Mouse (Mus musculus) Patski (cell line): ENCODE data around the gene Kyat1. TPM values are rescaled to one million over a fixed set of nuclear protein-coding genes. Genes with fewer than 3 reads are reported as not detected.

ENCODE experiments used
- ATAC-seq: fragments of 100-300 bp; one replicate; pipeline ENCODE4 v1.8.0; 2021
- CTCF ChIA-PET: fragments of 350-600 bp; sonication (Branson Sonifier 250); formaldehyde crosslinking; loops from one replicate; lab custom pipeline; 2022; ENCODE audit warnings: inconsistent platforms; lab: Charles Lee
- POLR2A ChIA-PET: fragments of 350-600 bp; sonication (Branson Sonifier 250); formaldehyde crosslinking; loops from one replicate; lab custom pipeline; 2022; ENCODE audit warnings: antibody characterized with exemption, inconsistent platforms; lab: Charles Lee
- DNase-seq: peaks from one replicate; pipeline ENCODE4 v3.0.0-alpha.2; 2011; ENCODE audit warnings: low read depth, low spot score
- H3K27me3 ChIP-seq: fragments of 371-371 bp; one replicate; pipeline ENCODE4 v1.5.1; 2021
- CTCF ChIP-seq: fragments of 100-300 bp; IDR thresholded peaks from one replicate; pipeline ENCODE4 v1.5.1; 2021
- in situ Hi-C: fragments of 300-500 bp; cut with MboI; formaldehyde crosslinking; loops from 3 replicates; pipeline ENCODE4 v1.11.1; 2018; ENCODE audit warnings: low pct_unique_long_range_greater_than_20kb, mixed read lengths
- polyA plus RNA-seq: library from polyadenylated mRNA; unstranded; gene quantifications from one replicate; pipeline ENCODE4 v1.2.3, GENCODE M21; 2021

Kyat1 gene
- 14.8 TPM for polyA plus RNA-seq

- H3K27me3 ChIP-seq, result no peaks in the 10 kb centered on the region
- DNase-seq (peak; percentile 57), ATAC-seq (peak; percentile 69)
- CTCF ChIA-PET, result interaction anchor here (0.6 to 1.6 kb wide), 6 partner anchors 8 to 44 kb away, joined by 3 to 4 read pairs (median 3); no protein-coding TSS in a partner anchor
- TF ChIP-seq CTCF, result no peak
- POLR2A ChIA-PET, result interaction anchor here (1.2 to 1.7 kb wide), 2 partner anchors 28 to 31 kb away, joined by 3 to 6 read pairs; partner anchors contain the start of genes Lrrc8a and Spout1
- in situ Hi-C loops, result no loop called here
Observed at GRCm38 (mm10) chr2:30205629-30206357, at the start of gene Kyat1. Kyat1 (minus strand) TSS chr2:30205847.

DNA sequence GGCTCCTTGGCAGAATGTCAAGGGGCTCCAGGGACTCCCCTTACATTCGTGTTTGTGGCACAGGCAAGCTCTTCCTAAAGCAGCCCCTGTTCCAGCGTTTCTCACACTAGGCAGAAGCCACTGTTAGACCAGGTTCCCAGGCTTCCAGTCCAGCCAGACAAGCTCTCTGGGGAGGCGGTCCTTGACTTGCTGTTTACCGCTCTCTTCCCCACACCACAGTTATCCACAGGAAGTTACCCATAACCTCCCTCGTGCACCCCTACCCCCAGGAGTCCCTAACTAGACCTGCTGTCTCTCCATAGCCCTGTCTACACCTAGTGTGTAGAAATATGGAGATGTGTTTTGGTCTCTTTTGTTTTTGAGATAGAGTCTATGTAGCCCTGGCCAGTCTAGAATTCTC lies 48.2 kb upstream of the Kyat1 start:
- no peaks in the 10 kb centered on the region for H3K27me3 ChIP-seq
- no peak for TF ChIP-seq CTCF
- CTCF ChIA-PET, result no interaction called here
- in situ Hi-C loops, result no loop called here
- DNase-seq (no peak), ATAC-seq (no peak)
- POLR2A ChIA-PET, result no interaction called here

- CTCF ChIA-PET, result no interaction called here
- POLR2A ChIA-PET, result no interaction called here
- TF ChIP-seq CTCF, result no peak
- DNase-seq, result no peak
- in situ Hi-C loops, result no loop called here
- H3K27me3 ChIP-seq, result no peaks in the 10 kb centered on the region
- no peak for ATAC-seq
Observed at GRCm38 (mm10) chr2:30252521-30252920, 46.9 kb upstream of the Kyat1 start.

DNA sequence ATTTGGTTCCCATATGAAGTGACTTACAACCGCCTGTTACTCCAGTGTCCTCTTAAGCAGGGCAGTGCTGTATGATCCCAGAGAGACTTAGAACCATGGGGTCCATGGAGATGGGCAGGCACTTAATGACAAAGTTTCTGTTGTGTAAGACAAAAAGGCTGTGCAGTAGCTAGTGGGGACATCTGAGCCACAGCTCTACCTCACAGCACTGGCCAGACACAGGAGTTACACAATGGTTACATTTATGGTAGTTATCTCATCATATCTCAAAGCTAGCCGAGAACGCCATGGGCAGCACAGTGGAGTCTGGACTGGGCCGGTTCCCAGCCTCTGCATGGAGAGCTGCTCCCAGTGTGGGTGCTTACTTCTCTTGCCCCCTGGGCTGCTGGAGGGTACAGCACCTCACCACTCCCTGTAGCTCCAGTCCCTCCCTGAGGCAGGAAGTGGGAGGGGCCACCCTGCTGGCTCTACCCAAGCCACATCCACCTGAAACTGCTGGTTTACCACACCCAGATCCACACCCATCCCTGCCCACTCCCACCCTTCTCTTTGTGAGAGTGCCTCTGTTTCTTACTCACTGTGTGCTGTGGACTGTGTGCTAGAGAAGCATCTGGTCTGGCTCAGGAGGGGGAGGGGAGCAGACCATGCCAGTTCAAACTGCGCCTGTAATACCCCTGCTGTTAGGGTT lies 45.9 kb upstream of the Kyat1 start:
- ATAC-seq (no peak), DNase-seq (no peak)
- no peaks in the 10 kb centered on the region for H3K27me3 ChIP-seq
- in situ Hi-C loops, result no loop called here
- no peak for TF ChIP-seq CTCF
- CTCF ChIA-PET, result no interaction called here
- POLR2A ChIA-PET, result no interaction called here

DNA sequence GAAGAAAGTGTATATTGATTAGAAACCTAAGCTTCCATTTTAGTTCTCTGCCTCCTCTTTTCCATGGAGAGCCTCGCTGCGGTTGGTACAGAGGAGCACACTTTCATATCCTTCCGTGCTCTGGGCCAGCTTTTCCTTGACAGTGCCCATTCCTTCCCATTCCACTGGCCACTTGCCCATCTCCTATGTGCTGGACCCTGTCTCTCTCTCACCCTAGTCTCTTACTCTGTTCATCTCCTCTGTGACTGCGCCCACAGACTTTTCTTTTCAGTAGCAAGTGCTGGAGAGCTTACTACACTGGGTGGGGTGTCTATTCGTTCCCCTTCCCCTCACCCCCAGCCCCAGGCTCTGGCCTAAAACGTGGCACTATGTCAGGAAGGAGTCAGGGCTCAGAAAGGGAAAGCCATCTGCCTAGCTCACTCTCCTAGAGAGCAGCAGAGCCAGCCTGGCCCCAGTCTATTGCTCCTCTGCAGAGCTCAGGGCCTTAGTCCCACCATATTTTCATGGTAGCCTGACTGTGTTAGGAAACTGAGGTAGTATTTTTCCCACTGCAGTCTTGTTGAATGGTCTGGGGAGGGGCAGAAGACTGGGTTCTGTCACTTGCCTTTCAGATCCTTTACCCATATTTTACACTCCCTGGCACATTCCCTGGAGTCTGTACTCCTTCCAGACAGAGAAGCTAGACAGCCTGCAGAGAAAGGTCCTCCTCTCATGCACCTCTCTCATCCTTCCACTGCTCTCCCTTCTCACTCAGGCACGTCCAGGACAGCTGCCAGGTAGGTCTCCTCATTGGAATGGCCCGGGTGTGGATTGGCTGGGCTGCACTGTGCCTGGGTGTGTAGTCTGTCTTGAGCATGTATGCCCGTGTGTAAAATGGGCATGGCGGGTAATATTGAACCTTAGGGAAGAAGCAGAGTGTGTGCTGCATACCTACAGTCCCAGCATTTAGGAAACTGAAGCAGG lies 44.8 kb upstream of the Kyat1 start:
- POLR2A ChIA-PET, result interaction anchor here (0.6 to 1.3 kb wide), 2 partner anchors 12 to 36 kb away, joined by 3 to 4 read pairs; partner anchors contain the start of gene Lrrc8a
- CTCF ChIA-PET, result no interaction called here
- no peak for DNase-seq
- H3K27me3 ChIP-seq, result no peaks in the 10 kb centered on the region
- in situ Hi-C loops, result no loop called here
- no peak for ATAC-seq
- TF ChIP-seq CTCF, result no peak

DNA sequence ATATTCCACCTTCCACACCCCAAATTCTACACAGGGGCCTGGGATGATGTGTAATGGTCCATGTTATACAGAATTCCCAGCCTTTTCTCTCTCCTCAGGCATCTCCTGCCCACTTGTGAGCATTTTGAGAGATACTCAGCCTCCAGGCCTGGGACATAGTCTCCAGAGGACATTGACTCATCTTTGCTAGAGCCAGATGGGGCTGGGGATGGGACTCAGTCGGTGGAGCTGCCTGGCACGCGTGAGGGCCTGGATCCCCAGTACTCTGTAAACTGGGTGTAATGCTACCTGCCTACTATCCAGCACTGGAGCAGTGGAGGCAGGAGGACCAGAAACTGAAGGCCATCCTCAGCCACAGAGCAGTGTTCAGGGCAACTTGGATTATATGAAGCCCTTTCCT lies 43.5 kb upstream of the Kyat1 start:
- in situ Hi-C loops, result no loop called here
- H3K27me3 ChIP-seq, result no peaks in the 10 kb centered on the region
- no peak for TF ChIP-seq CTCF
- POLR2A ChIA-PET, result interaction anchor here (0.6 kb wide), 1 partner anchor 23 kb away, joined by 4 read pairs; no protein-coding TSS in a partner anchor
- DNase-seq (no peak), ATAC-seq (no peak)
- CTCF ChIA-PET, result no interaction called here

DNA sequence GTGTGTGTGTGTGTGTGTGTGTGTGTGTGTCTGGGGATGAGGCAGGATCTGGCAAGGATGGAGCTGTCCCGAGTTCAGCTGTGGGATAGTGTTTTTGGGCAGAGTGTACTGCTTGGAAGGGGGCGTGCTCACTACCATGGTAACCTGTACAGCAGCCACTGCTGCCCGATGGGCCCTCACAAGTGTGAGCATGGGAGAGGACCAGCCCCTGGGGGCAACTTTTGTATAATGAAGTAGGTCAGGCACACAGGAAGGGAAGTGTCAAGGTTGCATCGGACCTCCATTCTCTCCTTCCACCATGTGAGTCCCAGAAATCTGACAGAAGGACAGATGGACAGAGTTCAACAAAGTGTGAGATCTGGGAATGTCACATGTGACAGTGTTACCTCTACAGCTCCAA lies 42.0 kb upstream of the Kyat1 start:
- in situ Hi-C loops, result no loop called here
- ATAC-seq (no peak), DNase-seq (no peak)
- no peaks in the 10 kb centered on the region for H3K27me3 ChIP-seq
- POLR2A ChIA-PET, result no interaction called here
- CTCF ChIA-PET, result no interaction called here
- no peak for TF ChIP-seq CTCF

- POLR2A ChIA-PET, result no interaction called here
- CTCF ChIA-PET, result no interaction called here
- in situ Hi-C loops, result no loop called here
- H3K27me3 ChIP-seq, result no peaks in the 10 kb centered on the region
- DNase-seq, result no peak
- no peak for TF ChIP-seq CTCF
- no peak for ATAC-seq
Observed at GRCm38 (mm10) chr2:30247036-30247435, 41.4 kb upstream of the Kyat1 start.

GRCm38 (mm10) chr2:30244595-30245178 lies 39.0 kb upstream of the Kyat1 start:
- no peaks in the 10 kb centered on the region for H3K27me3 ChIP-seq
- TF ChIP-seq CTCF, result no peak
- POLR2A ChIA-PET, result no interaction called here
- CTCF ChIA-PET, result no interaction called here
- ATAC-seq, result no peak
- in situ Hi-C loops, result no loop called here
- DNase-seq, result no peak

DNA sequence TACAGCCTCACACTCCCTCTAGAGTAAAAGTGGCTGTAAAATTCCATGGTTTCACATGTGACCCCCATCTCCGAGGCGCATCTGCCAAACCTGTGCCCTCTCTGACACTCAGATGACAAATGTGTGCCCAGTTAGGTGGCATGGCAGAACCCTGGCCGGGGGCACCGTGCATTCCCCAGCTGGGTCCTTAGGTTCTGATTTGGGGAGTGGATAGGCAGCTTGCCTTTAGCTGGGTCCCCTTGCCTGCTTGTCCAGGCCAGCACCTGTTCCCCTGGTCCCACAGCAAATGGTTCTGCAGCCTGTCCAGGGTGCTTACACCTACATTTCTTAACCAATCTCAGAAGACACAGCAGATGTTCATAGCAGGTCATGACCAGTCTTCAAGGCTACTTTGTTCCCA lies 37.7 kb upstream of the Kyat1 start:
- H3K27me3 ChIP-seq, result no peaks in the 10 kb centered on the region
- DNase-seq (no peak), ATAC-seq (no peak)
- ChIA-PET POLR2A (no interaction called here), CTCF (no interaction called here)
- no peak for TF ChIP-seq CTCF
- in situ Hi-C loops, result no loop called here
